Mouse (Mus musculus) forebrain, postnatal 0 days (tissue): ENCODE measurements around the gene Igsf9b. TPM values are rescaled to one million over a fixed set of nuclear protein-coding genes. Genes with fewer than 3 reads are reported as not detected.

Source experiments
- ATAC-seq: fragments of 200-750 bp; cut with Nextera tagmentation; 2 replicates; pipeline ENCODE4 v1.8.0; 2017; ENCODE audit warnings: mild to moderate bottlenecking, moderate library complexity
- DNase-seq: peaks from one replicate; pipeline ENCODE4 v3.0.0-alpha.2; 2015
- H3K27ac ChIP-seq: fragments of 300-500 bp; sonication (generic); 2 replicates; pipeline ENCODE4 v1.5.1; 2014; ENCODE audit warnings: low read depth, mild to moderate bottlenecking, antibody characterized with exemption, low read length, moderate library complexity, mixed read lengths
- H3K27me3 ChIP-seq: fragments of 300-500 bp; sonication (generic); 2 replicates; pipeline ENCODE4 v1.6.1; 2014; ENCODE audit warnings: mild to moderate bottlenecking, low read length, mixed read lengths; ENCODE audit not compliant: insufficient read depth
- H3K36me3 ChIP-seq: fragments of 300-500 bp; sonication (generic); 2 replicates; pipeline ENCODE4 v1.6.1; 2014; ENCODE audit warnings: mild to moderate bottlenecking, moderate library complexity; ENCODE audit not compliant: insufficient read depth
- H3K4me1 ChIP-seq: fragments of 300-500 bp; sonication (generic); 2 replicates; pipeline ENCODE4 v1.6.1; 2014; ENCODE audit warnings: antibody characterized with exemption; ENCODE audit not compliant: insufficient read depth
- H3K4me2 ChIP-seq: fragments of 300-500 bp; sonication (generic); 2 replicates; pipeline ENCODE4 v1.6.1; 2014; ENCODE audit warnings: low read depth, mild to moderate bottlenecking, moderate library complexity
- H3K4me3 ChIP-seq: fragments of 300-500 bp; sonication (generic); 2 replicates; pipeline ENCODE4 v1.5.1; 2014; ENCODE audit warnings: low read depth, low read length, mixed read lengths
- H3K9ac ChIP-seq: fragments of 300-500 bp; sonication (generic); 2 replicates; pipeline ENCODE4 v1.6.1; 2014; ENCODE audit warnings: mild to moderate bottlenecking
- H3K9me3 ChIP-seq: fragments of 300-500 bp; sonication (generic); 2 replicates; pipeline ENCODE4 v1.6.1; 2016; ENCODE audit warnings: low read length
- CTCF ChIP-seq: sonication (generic); IDR thresholded peaks from 2 replicates; pipeline ENCODE4 v1.5.1; 2016; ENCODE audit warnings: antibody characterized with exemption, control low read depth, low read depth
- WGBS: fragments of 180-500 bp; shearing (Covaris S2); extraction: QIAGEN DNeasy Blood & Tissue Kit; methylation state at CpG from one replicate; pipeline ENCODE4 v1.1.7; 2014; 5-methylcytosine and 5-hydroxymethylcytosine counted together
- polyA plus RNA-seq: library from polyadenylated mRNA; unstranded; fragments of >200 nt; fragmentation: Nextera tagmentation; extraction: Ambion mirVana; gene quantifications from 2 replicates; pipeline ENCODE4 v1.2.1, GENCODE M21; 2015
- total RNA-seq: library from RNA; depleted of rRNA; stranded (reverse); fragments of >200 nt; gene quantifications from 2 replicates; pipeline ENCODE4 v1.2.3, GENCODE M21; 2014

Igsf9b gene
- total and polyA plus RNA-seq, 2 experiments from 2014 or later = 11.8 to 30.8 TPM

DNA sequence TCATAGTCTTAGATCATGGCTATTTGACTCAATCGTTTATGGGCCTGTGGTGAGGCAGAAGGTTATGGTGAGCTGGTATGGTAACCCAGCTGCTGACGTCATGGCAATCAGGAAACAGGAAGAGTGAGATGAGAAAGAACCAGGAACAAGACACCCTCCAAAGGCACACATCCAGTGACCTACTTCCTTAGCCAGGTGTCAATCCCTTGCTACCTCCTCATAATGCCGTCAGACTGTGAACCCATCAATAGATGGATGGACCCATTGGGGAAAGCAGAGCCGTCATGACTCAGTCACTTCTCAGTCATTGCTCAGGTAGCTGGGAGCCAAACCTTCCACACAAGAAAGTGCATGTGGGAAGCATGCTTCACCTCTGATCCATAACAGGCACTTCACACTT is 30.5 kb upstream of the Igsf9b start:
- Histone ChIP-seq H3K27me3 (no peaks in the 10 kb centered on the region), H3K4me2 (no peak overlapping the region), H3K4me1 (no peaks in the 10 kb centered on the region), H3K4me3 (no peak overlapping the region), H3K36me3 (no peaks in the 10 kb centered on the region), H3K9ac (no peak overlapping the region), H3K9me3 (no peaks in the 10 kb centered on the region), H3K27ac (no peak overlapping the region)
- 89% methylated on average over 4 of the region's 4 CpGs for WGBS
- DNase-seq (no peak), ATAC-seq (no peak)
- no peak for TF ChIP-seq CTCF

DNA sequence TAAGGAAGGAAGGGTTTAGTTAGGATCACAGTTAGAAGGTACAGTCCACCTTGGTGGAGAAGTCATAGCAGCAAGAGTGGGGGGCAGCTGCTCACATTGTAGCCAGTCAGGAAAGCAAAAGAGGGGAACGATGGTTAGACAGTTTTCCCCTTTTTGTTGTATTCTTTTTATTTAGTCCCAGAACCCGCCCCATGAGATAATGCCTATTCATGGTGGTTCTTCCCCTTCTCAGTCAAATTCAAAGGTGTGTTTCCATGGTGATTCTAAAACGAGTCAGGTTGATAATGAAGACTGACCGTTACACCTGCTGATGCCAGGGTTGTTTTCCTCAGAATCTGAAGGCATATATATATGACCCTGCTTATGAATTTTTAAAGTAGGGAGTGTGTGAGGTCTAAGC is 29.7 kb upstream of the Igsf9b start:
- no peak for ATAC-seq
- no peak overlapping the region for H3K27ac ChIP-seq

DNA sequence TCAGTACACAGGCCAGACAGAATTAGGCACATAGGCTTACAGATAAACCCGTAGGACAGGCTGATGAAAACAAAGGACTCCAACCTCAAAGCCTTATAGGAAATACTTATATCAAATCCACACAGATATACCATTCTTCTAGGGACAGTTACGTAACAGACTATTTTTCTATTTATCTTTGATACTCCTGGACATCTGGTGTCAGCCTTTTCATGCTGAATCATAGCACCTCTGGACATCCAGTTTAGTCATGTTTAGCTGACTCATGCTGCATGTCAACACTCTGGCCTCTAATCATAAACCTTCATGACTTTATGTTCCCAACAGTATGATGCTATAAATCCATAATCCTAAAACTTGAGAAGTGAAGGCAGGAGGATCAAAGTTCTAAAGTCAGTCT is 29.1 kb upstream of the Igsf9b start:
- Histone ChIP-seq H3K36me3 (no peaks in the 10 kb centered on the region), H3K9me3 (no peaks in the 10 kb centered on the region), H3K4me2 (no peak overlapping the region), H3K4me3 (no peak overlapping the region), H3K27me3 (no peaks in the 10 kb centered on the region), H3K9ac (no peak overlapping the region), H3K4me1 (no peaks in the 10 kb centered on the region), H3K27ac (no peak overlapping the region)
- DNase-seq (no peak), ATAC-seq (no peak)
- 68% methylated on average over 2 of the region's 2 CpGs for WGBS
- TF ChIP-seq CTCF = no peak

More for the DNA sequence above, 29.7 kb upstream of the Igsf9b start:
- DNase-seq = no peak
- Histone ChIP-seq H3K9ac (no peak overlapping the region), H3K4me3 (no peak overlapping the region), H3K4me2 (no peak overlapping the region), H3K9me3 (no peaks in the 10 kb centered on the region), H3K27me3 (no peaks in the 10 kb centered on the region), H3K36me3 (no peaks in the 10 kb centered on the region), H3K4me1 (no peaks in the 10 kb centered on the region)
- WGBS = 27% methylated on average over 4 of the region's 4 CpGs
- no peak for TF ChIP-seq CTCF

DNA sequence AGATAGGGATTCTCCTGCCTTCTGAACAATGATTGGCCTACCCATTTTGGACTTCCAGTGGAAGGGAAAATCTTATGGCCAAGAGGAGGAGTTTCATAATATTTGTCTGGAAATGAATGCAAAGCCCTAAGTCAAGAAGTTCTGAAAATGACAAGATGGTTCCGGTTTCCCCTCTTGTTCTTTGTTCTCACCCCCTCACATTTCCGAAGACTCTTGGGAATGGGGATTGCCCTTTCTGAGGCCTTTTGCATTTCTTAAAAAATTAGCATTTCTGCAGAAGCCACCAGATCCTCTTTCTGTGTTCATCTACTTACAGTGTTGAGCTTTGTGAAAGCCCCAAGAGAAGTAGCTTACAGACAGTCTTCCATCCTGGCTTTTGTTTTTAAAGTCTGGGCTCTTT is 27.1 kb upstream of the Igsf9b start:
- H3K27ac ChIP-seq = no peak overlapping the region

DNA sequence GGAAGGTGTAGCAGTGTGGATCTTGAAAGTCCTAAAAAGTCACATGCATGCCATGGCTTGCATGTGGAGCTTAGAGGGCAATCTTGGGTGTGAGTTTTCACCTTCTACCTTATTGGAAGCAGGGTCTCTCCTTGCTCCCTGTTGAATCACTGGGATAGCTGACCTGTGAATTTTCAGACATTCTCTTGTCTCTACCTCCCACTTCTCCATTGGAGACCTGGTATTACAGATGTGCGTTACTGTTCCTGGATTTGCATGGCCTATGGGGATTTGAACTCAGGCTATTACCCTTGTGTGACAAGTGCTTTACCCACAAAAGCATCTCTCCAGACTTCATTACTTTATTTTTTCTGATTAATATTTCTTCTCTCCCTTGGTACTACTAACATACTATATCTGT is 26.1 kb upstream of the Igsf9b start:
- no peak for TF ChIP-seq CTCF
- WGBS = 95% methylated on average over 1 of the region's 1 CpGs
- Histone ChIP-seq H3K4me3 (no peak overlapping the region), H3K27ac (no peak overlapping the region), H3K4me2 (no peak overlapping the region), H3K9me3 (no peaks in the 10 kb centered on the region), H3K27me3 (no peaks in the 10 kb centered on the region), H3K36me3 (no peaks in the 10 kb centered on the region), H3K9ac (no peak overlapping the region), H3K4me1 (no peaks in the 10 kb centered on the region)
- DNase-seq (no peak), ATAC-seq (no peak)

More for the DNA sequence above, 27.1 kb upstream of the Igsf9b start:
- Histone ChIP-seq H3K36me3 (no peaks in the 10 kb centered on the region), H3K4me3 (no peak overlapping the region), H3K27me3 (no peaks in the 10 kb centered on the region), H3K4me2 (no peak overlapping the region), H3K9ac (no peak overlapping the region), H3K9me3 (no peaks in the 10 kb centered on the region), H3K4me1 (no peaks in the 10 kb centered on the region)
- TF ChIP-seq CTCF = no peak
- DNase-seq = no peak
- no peak for ATAC-seq
- 85% methylated on average over 2 of the region's 2 CpGs for WGBS

DNA sequence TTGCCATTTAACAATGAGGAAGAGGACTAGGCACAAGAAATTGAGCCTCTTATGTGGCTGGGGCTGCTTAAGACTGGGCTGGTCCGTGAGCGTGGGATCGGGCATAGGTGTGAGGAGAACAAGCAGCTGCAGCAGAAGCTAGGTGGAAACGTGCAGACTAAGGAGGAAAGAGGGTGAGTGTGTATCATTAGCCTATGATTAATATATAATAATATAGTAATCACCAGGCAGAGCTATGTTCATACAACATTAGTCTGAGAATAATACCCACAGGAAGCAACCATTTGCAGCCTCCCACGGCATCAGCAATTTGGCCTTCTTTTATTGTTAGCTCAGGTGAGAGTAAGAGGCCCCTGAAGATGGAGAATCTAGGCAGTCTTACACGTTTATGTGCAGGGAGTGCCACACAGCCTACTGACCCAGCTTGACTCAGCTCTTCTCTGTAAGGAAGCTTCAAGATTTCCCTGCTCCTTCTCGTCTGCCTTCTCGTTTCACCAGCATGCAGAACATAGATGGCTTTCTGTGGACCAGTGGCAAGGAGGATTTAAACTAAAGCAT is 22.6 kb upstream of the Igsf9b start:
- ATAC-seq (no peak), DNase-seq (no peak)
- TF ChIP-seq CTCF = no peak
- Histone ChIP-seq H3K9me3 (no peaks in the 10 kb centered on the region), H3K27me3 (no peaks in the 10 kb centered on the region), H3K27ac (no peak overlapping the region), H3K4me2 (no peak overlapping the region), H3K9ac (no peak overlapping the region), H3K4me1 (no peaks in the 10 kb centered on the region), H3K36me3 (no peaks in the 10 kb centered on the region), H3K4me3 (no peak overlapping the region)
- WGBS = 78% methylated on average over 8 of the region's 8 CpGs

DNA sequence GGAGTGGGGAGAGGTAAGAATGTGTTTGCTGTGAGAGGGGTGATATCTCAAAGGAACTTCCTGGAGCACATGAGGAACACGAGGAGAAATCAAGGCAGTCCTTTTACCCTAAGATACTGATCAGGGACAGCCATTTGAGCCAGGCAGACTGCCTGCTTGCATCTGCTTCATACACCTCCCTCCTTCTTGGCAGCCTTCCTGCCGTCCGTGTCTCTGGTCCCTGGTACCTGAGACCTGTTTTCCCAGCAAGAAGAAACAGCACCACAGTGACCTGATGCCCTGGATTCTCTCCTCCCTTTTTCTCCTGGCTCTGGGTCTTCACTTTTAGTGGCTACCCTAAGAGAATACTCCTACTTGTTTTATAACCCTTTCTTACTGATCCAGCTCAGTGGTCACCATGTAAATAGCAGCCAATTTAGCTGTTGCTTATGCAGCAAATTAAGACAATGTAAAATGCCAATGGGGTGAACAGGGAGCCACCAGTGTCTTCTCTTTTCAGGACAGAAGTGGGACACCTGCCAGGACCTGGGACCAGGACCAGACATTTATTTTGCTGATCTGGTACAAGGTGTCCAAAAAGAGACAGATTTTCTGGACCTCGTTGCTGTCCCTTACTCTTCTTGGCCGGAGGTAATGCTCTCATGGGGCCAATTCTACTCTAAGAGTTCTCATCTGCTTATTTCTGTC is 21.5 kb upstream of the Igsf9b start:
- Histone ChIP-seq H3K36me3 (no peaks in the 10 kb centered on the region), H3K27me3 (no peaks in the 10 kb centered on the region), H3K4me3 (no peak overlapping the region), H3K4me2 (no peak overlapping the region), H3K9ac (no peak overlapping the region), H3K9me3 (no peaks in the 10 kb centered on the region), H3K4me1 (no peaks in the 10 kb centered on the region), H3K27ac (no peak overlapping the region)
- TF ChIP-seq CTCF = no peak
- DNase-seq (no peak), ATAC-seq (no peak)
- WGBS = 68% methylated on average over 5 of the region's 5 CpGs
